Mouse (Mus musculus) intestine, embryonic 15.5 days (tissue): ENCODE data around the gene Dcps. TPM values are rescaled to one million over a fixed set of nuclear protein-coding genes. Genes with fewer than 3 reads are reported as not detected.

Source experiments
- ATAC-seq: fragments of 200-750 bp; cut with Nextera tagmentation; 2 replicates; pipeline ENCODE4 v1.8.0; 2017; ENCODE audit warnings: moderate TSS enrichment, moderate library complexity
- H3K27ac ChIP-seq: fragments of 300-500 bp; sonication (generic); 2 replicates; pipeline ENCODE4 v1.5.1; 2015; ENCODE audit warnings: mild to moderate bottlenecking, inconsistent platforms
- H3K27me3 ChIP-seq: fragments of 300-500 bp; sonication (generic); replicated peaks from 2 replicates; pipeline ENCODE4 v1.6.1; 2015; ENCODE audit warnings: inconsistent platforms
- H3K36me3 ChIP-seq: fragments of 300-500 bp; sonication (generic); 2 replicates; pipeline ENCODE4 v1.6.1; 2015; ENCODE audit warnings: inconsistent platforms
- H3K4me1 ChIP-seq: fragments of 300-500 bp; sonication (generic); replicated peaks from 2 replicates; pipeline ENCODE4 v1.6.1; 2015; ENCODE audit warnings: inconsistent platforms
- H3K4me2 ChIP-seq: fragments of 300-500 bp; sonication (generic); replicated peaks from 2 replicates; pipeline ENCODE4 v1.6.1; 2015; ENCODE audit warnings: mild to moderate bottlenecking, inconsistent platforms
- H3K4me3 ChIP-seq: fragments of 300-500 bp; sonication (generic); replicated peaks from 2 replicates; pipeline ENCODE4 v1.5.1; 2015; ENCODE audit warnings: inconsistent platforms
- H3K9ac ChIP-seq: fragments of 300-500 bp; sonication (generic); 2 replicates; pipeline ENCODE4 v1.6.1; 2015; ENCODE audit warnings: inconsistent platforms
- H3K9me3 ChIP-seq: fragments of 300-500 bp; sonication (generic); 2 replicates; pipeline ENCODE4 v1.6.1; 2016; ENCODE audit warnings: inconsistent platforms
- WGBS: fragments of 180-500 bp; shearing (Covaris S2); methylation state at CpG from one replicate; pipeline ENCODE4 v1.1.7; 2015; 5-methylcytosine and 5-hydroxymethylcytosine counted together
- polyA plus RNA-seq: library from polyadenylated mRNA; unstranded; fragments of >200 nt; fragmentation: Nextera tagmentation; extraction: Ambion mirVana; gene quantifications from 2 replicates; pipeline ENCODE4 v1.2.1, GENCODE M21; 2015

The Dcps gene
- polyA plus RNA-seq, 1 experiment from 2014 or later: 87.1 TPM

DNA sequence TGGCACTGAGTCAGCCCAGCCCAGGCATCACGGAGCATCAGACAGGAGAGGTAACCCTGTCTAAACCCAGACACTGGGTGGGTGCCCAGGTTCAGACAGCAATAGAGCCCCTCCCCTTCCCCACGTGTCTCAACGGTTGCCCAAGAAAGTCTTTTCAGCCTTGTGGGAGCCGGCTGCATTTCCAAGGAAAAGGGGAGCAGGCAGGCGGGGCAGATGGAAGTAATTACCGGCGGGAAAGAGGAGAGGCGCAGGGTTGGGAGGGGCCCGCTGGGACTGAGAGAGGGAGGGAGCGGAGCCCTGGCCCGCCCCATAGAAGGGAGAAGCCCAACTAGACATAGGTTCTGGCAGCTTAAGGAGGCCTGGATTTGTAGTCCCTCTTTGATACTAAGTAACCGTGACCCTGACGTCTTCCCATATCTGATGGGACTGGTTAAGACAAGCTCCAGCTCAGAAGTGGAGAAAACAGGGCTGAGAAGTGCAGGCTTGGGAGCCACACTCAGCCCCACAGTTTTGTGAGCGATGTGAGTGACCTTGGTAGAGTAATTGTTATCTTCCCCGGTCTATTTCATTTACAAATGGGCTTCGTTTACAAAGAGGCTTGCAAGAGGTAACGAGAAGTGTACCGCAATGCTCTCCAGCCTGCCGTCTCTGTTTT lies 63.8 kb downstream of the Dcps start:
- H3K27ac ChIP-seq: 0 out of 2 replicates have a peak overlapping the region, but pooled peaks have one; percentile 18
- H3K27me3 ChIP-seq: no peaks in the 10 kb centered on the region
- no peak overlapping the region; the same call in 1 of the 2 replicates for H3K4me3 ChIP-seq
- H3K36me3 ChIP-seq: no peaks in the 10 kb centered on the region
- H3K9me3 ChIP-seq: no peaks in the 10 kb centered on the region
- peaks cover 48% of the 10 kb centered on the region for H3K4me1 ChIP-seq
- 29% methylated on average over 19 of the region's 19 CpGs for WGBS
- H3K9ac ChIP-seq: no peak overlapping the region
- H3K4me2 ChIP-seq: peak overlapping the region; percentile 45
- peak; percentile 62 for ATAC-seq

DNA sequence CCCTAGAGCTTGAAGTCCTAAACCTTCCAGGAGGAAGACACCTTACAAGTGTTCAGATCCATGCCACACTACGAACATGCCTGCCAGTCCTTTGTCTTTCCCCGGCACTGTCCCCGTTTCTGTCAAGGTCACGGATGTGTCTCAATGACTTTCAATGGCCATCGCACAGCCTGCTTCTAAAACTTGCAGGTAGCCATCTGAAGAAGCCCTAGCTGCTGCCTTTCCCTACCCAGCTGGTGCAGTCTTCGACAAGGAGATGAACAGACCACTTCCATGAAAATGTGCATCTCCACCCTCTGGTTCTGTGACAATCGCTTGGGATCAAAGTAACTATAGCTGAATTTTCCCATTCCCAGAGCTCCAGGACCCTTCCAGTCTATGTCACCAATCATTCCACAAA lies 64.4 kb downstream of the Dcps start:
- H3K9ac ChIP-seq: no peak overlapping the region
- 79% methylated on average over 7 of the region's 7 CpGs for WGBS
- peak overlapping the region; percentile 45 for H3K4me2 ChIP-seq
- H3K27me3 ChIP-seq: no peaks in the 10 kb centered on the region
- ATAC-seq: no peak
- H3K27ac ChIP-seq: peak overlapping the region; percentile 18; the same call in 1 of the 2 replicates
- no peak overlapping the region for H3K4me3 ChIP-seq
- H3K36me3 ChIP-seq: no peaks in the 10 kb centered on the region
- peaks cover 49% of the 10 kb centered on the region for H3K4me1 ChIP-seq
- no peaks in the 10 kb centered on the region for H3K9me3 ChIP-seq

DNA sequence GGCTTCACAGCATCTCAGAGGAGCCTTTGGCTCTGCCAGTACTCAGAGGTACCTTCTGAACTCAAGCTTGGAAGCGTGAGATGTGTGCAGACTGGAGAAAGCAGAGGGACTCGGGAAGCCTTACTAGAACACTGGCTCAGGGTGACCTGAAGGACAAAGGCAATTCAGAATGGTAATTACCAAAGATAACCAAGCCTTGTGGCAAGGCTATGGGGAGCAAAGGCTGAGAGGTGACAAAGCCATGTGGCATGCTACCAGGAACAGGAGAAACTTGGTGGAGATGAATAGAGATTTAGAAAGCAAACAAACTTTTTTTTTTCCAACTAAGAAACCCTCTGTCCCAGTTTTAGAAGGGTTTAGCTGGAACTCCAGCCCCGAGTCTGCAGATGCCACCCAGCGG lies 65.3 kb downstream of the Dcps start:
- Histone ChIP-seq H3K4me3 (no peak overlapping the region), H3K36me3 (no peaks in the 10 kb centered on the region), H3K27ac (peak overlapping the region; percentile 62), H3K9ac (no peak overlapping the region), H3K27me3 (no peaks in the 10 kb centered on the region), H3K9me3 (no peaks in the 10 kb centered on the region), H3K4me1 (peaks cover 47% of the 10 kb centered on the region), H3K4me2 (no peak overlapping the region)
- ATAC-seq: peak; percentile 14; the same call in 1 of the 2 replicates
- 62% methylated on average over 4 of the region's 4 CpGs for WGBS

DNA sequence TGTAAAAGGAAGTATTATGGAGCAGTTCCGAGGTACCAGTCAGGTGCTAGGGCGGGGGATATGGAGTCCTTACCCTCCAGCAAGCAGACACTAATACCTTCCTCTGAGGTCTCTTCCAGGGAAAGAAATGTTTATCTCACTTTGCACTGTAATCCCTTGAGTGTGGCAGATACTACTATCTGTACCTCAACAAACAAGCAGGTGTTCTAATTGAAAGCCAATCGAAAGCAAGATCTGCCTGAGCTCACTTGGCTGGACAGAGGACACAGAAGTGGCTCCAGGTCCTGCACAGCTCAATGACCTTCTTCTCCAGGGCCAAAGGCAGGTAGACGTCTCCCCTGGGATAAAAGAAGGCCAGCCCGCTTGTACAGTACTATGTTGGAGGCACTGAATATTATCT lies 65.8 kb downstream of the Dcps start:
- no peak overlapping the region for H3K9ac ChIP-seq
- ATAC-seq: no peak
- no peaks in the 10 kb centered on the region for H3K27me3 ChIP-seq
- no peak overlapping the region for H3K4me2 ChIP-seq
- WGBS: 81% methylated on average over 5 of the region's 5 CpGs
- peak overlapping the region; percentile 62; the same call in 1 of the 2 replicates for H3K27ac ChIP-seq
- peaks cover 43% of the 10 kb centered on the region for H3K4me1 ChIP-seq
- no peaks in the 10 kb centered on the region for H3K36me3 ChIP-seq
- no peaks in the 10 kb centered on the region for H3K9me3 ChIP-seq
- no peak overlapping the region for H3K4me3 ChIP-seq

DNA sequence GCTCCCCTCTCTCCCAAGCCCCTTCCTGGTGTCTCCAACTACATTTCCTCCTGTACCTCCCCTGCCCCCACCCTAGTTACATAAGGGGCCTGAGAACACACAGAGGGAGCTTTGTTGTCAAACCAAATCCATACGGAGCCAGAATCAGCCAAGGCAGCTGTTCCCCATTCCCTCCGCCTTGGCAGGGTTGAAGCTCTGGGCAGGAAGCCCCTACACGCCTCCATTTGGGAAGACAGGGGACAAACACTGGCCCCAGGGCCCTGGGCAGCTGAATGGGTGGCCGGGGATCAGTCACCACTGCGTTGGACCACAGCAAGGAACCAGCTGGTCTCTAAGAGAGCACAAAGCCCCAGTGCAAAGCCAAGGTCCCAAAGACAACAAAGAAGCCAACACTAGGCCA lies 66.9 kb downstream of the Dcps start:
- H3K4me3 ChIP-seq: no peak overlapping the region
- no peak for ATAC-seq
- H3K9ac ChIP-seq: no peak overlapping the region
- H3K9me3 ChIP-seq: no peaks in the 10 kb centered on the region
- peak overlapping the region; percentile 44 for H3K27ac ChIP-seq
- WGBS: 54% methylated on average over 5 of the region's 5 CpGs
- H3K27me3 ChIP-seq: no peaks in the 10 kb centered on the region
- H3K36me3 ChIP-seq: no peaks in the 10 kb centered on the region
- H3K4me1 ChIP-seq: peaks cover 43% of the 10 kb centered on the region
- H3K4me2 ChIP-seq: no peak overlapping the region

DNA sequence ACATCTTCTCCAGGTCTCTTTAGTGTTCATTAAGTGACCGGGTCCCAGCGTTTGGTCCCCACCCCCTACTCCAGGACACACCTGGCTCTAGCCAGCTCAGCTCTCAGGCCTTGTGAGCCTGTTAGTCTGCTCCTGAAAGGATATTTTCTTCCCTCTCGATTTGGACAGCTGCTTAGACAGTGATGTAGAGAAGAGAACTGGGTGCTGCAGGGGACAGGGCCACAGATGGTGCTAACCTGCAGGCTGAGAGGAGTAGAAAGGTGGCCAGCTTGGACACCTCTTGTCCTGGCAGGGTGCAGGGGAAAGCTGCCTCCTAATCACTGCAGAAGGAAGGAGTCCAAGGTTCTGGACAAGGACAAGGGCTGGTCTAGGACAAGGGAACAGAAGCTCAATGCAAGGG lies 67.8 kb downstream of the Dcps start:
- no peaks in the 10 kb centered on the region for H3K36me3 ChIP-seq
- H3K27ac ChIP-seq: no peak overlapping the region
- peaks cover 40% of the 10 kb centered on the region for H3K4me1 ChIP-seq

DNA sequence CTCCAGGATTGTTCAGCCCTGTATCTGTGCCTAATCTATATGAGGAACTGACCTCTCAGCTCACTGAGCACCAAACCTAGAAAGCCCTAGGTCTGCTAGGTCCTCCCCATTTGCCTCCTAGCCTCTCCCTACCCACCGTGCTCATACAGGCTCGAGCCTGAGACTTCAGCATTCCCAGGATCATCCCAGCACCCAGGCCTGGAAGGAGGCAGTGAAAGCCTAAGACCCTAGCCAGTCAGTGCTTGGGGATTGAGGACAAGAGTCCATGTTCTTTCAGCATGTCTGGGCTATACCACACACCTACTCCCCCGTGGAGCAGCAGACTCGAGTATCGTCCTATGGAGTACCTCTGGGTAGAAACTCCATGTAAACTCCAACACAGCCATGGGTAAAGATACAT lies 68.5 kb downstream of the Dcps start:
- H3K4me1 ChIP-seq: peaks cover 39% of the 10 kb centered on the region
- no peak overlapping the region for H3K4me3 ChIP-seq
- no peaks in the 10 kb centered on the region for H3K27me3 ChIP-seq
- no peak overlapping the region for H3K27ac ChIP-seq
- H3K36me3 ChIP-seq: no peaks in the 10 kb centered on the region
- ATAC-seq: no peak
- H3K4me2 ChIP-seq: no peak overlapping the region
- H3K9me3 ChIP-seq: no peaks in the 10 kb centered on the region
- H3K9ac ChIP-seq: no peak overlapping the region
- WGBS: 94% methylated on average over 5 of the region's 5 CpGs

More for the DNA sequence above, 67.8 kb downstream of the Dcps start:
- Histone ChIP-seq H3K9me3 (no peaks in the 10 kb centered on the region), H3K4me3 (no peak overlapping the region), H3K27me3 (no peaks in the 10 kb centered on the region), H3K9ac (no peak overlapping the region), H3K4me2 (no peak overlapping the region)
- 72% methylated on average over 3 of the region's 3 CpGs for WGBS
- no peak for ATAC-seq

DNA sequence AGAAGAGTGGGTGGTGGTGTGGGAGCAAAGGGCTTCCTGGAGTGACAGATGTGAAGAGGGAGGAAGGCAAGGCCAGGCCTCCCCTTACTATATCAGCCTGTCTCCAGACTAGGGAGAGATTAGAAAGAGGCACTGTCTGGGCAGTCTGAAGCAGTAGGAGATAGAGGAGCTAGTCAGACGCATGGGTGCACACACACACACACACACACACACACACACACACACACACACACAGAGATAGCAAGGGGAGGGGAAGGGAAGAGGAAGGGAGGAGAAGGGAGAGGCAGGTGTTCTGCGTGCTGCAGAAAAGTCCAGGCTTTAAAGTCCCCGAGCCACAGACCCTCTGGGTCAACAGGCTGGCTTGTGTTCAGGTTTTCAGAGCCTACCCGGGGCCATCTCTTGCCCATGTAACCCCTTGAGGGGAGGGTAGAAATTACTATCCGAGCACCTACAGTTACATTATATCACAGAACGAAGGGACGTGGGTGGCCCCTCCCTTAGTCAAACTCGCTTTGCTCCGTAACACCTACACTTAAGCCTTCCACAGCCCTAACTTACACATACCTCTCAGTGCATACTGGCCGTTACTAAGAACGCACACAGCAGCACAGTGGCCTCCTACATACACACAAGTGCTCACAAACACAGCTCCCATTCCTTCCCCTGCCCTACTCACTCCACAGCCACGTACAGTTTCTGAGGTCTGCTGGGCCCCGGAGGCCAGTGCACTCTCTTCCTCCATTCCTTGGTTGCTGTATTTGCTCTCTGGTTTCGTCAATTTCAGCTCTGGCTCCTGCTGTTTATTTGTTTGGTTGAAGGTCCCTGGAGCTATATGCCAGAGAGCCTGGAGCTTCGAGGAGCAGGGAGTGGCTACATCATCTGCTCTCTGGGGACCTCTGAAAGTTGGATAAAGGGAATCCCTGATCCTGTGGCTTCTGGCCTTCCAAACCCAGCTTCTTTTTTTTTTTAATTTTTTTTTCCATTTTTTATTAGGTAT lies 69.7 kb downstream of the Dcps start:
- Histone ChIP-seq H3K9ac (peak overlapping the region; percentile 30), H3K27ac (peak overlapping the region; percentile 82), H3K9me3 (no peaks in the 10 kb centered on the region), H3K4me1 (peaks cover 31% of the 10 kb centered on the region), H3K36me3 (no peaks in the 10 kb centered on the region), H3K4me3 (no peak overlapping the region), H3K4me2 (peak overlapping the region; percentile 39), H3K27me3 (no peaks in the 10 kb centered on the region)
- ATAC-seq: peak; percentile 94
- 45% methylated on average over 15 of the region's 15 CpGs for WGBS

DNA sequence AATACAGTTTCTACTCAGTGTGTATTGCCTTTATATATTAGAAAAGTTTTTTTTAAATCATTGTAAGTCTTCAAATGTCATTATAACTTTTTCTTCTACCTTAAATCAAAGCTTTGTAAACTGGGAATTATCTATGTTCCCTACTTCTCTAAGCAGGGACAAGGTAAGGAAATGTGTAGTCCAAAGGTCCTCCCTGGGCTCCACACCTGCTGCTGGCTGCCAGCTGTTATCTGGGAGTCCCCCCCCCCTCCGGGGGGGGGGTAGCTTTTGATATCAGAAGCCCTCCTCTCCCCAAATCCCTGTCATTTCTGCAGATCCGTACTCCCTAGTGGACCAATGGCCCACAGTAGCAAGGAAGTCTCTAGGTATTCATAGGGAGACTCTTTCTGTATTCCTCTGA lies 70.4 kb downstream of the Dcps start:
- peak overlapping the region; percentile 82 for H3K27ac ChIP-seq
- H3K4me2 ChIP-seq: peak overlapping the region; percentile 19; the same call in 1 of the 2 replicates

DNA sequence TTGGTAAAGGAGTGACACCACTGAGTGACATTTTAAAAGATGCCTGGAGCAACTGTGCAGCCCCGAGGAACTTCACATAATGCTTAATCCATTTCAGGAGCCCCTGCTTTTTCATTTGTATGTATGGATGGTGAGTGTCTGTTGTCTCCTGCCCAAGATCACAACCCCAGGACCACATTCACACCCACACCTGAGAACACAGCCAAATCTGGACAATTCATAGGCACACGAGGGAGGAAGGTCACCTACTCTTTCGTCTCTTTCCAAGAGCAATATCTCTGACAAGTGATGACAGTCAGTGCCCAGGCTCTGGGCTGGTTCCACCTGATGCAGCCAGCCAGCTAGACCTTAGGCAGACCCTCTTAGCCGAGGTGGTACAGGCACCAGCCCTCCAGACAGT lies 71.2 kb downstream of the Dcps start:
- no peak overlapping the region for H3K9ac ChIP-seq
- H3K27ac ChIP-seq: peak overlapping the region; percentile 70
- H3K4me3 ChIP-seq: no peak overlapping the region
- H3K27me3 ChIP-seq: no peaks in the 10 kb centered on the region
- no peak for ATAC-seq
- H3K4me2 ChIP-seq: no peak overlapping the region
- no peaks in the 10 kb centered on the region for H3K9me3 ChIP-seq
- H3K4me1 ChIP-seq: peaks cover 26% of the 10 kb centered on the region
- H3K36me3 ChIP-seq: no peaks in the 10 kb centered on the region
- WGBS: 73% methylated on average over 4 of the region's 4 CpGs

More for the DNA sequence above, 70.4 kb downstream of the Dcps start:
- Histone ChIP-seq H3K9ac (no peak overlapping the region), H3K36me3 (no peaks in the 10 kb centered on the region), H3K4me3 (no peak overlapping the region), H3K4me1 (peaks cover 28% of the 10 kb centered on the region), H3K9me3 (no peaks in the 10 kb centered on the region), H3K27me3 (no peaks in the 10 kb centered on the region)
- 50% methylated on average over 2 of the region's 2 CpGs for WGBS
- peak; percentile 80 for ATAC-seq

DNA sequence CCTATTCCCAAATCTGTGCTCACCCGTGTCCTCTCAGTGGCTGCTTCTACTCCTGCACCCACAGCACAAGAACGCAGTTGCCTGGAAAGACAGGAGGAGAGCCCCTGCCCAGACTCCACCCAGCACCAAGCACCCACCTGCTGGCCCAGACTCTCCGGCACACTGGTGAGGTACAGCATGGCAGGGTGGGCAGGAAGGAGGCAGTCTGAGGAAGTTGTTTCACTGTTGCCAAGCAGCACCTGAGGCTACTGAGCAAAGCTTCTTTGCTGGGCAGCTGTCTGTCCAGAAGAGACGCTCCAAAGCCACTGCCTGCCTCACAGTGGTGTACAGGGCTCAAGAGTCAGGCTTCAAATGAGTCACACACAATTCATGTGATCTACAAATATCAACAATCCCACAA lies 77.1 kb downstream of the Dcps start:
- WGBS: 76% methylated on average over 4 of the region's 4 CpGs
- Histone ChIP-seq H3K27ac (no peak overlapping the region), H3K4me1 (no peaks in the 10 kb centered on the region), H3K4me2 (no peak overlapping the region), H3K4me3 (no peak overlapping the region), H3K36me3 (no peaks in the 10 kb centered on the region), H3K27me3 (no peaks in the 10 kb centered on the region), H3K9ac (no peak overlapping the region), H3K9me3 (no peaks in the 10 kb centered on the region)
- ATAC-seq: peak; percentile 17; the same call in 1 of the 2 replicates

DNA sequence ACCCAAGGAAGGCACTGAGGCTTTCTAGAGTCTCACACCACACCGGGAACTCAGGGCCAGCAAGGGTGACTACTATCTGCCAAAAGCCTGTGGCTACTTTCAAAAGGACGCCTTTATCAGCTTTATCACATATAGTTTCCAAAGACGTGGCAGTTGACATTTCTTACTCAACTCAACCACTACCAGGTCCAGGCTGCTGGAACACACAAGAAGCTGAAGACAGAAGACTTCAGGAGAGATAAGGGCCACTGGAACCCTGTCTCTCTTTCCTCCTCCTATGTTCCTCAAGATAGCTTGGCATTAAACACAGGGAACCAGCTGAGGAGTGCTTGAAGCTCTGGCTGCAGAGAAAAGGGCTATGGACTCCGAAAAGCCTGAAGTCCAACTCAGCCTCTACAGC lies 78.0 kb downstream of the Dcps start:
- H3K27me3 ChIP-seq: no peaks in the 10 kb centered on the region
- WGBS: 80% methylated on average over 4 of the region's 4 CpGs
- ATAC-seq: no peak
- H3K4me3 ChIP-seq: no peak overlapping the region
- no peaks in the 10 kb centered on the region for H3K4me1 ChIP-seq
- no peak overlapping the region for H3K9ac ChIP-seq
- H3K36me3 ChIP-seq: no peaks in the 10 kb centered on the region
- H3K9me3 ChIP-seq: no peaks in the 10 kb centered on the region
- H3K4me2 ChIP-seq: no peak overlapping the region
- no peak overlapping the region for H3K27ac ChIP-seq
